Mouse (Mus musculus): ENCODE data around the gene Ugt1a6a.
"Not testable (repeated sequence)": the region's sequence is repeated elsewhere in the genome, so short reads cannot be mapped to it uniquely, and the experiment has no call there.

- peak; percentile 8 for TF ChIP-seq CTCF (IDR thresholded peaks at IDR 0.05; ENCODE audit: control insufficient read depth, insufficient read depth, insufficient read length)
- not testable (repeated sequence) for TF ChIP-seq CEBPB (IDR thresholded peaks at IDR 0.05; ENCODE audit: low read depth); USF1 (IDR thresholded peaks at IDR 0.05; ENCODE audit: low read depth); MAX (IDR thresholded peaks at IDR 0.05)
These were observed 9.5 kb downstream of the Ugt1a6a start for GRCm38 (mm10) chr1:88143966-88144675.
